Mouse (Mus musculus) layer of hippocampus, adult 11-12 months (tissue): ENCODE data around the gene Gpr37l1.
"Not testable (repeated sequence)": the region's sequence is repeated elsewhere in the genome, so short reads cannot be mapped to it uniquely, and the experiment has no call there.

ENCODE experiments used
- DNase-seq: peaks from one replicate; pipeline ENCODE4 v3.0.0; 2022; ENCODE audit warnings: low spot score

Gene Gpr37l1

GRCm38 (mm10) chr1:135167435-135167834, at the start of gene Gpr37l1:
Gpr37l1 (minus strand) TSS chr1:135167681.
- peak; percentile 68 for DNase-seq

GRCm38 (mm10) chr1:135213772-135214640, 46.5 kb upstream of the Gpr37l1 start:
- DNase-seq, result no peak

GRCm38 (mm10) chr1:135210421-135210820, 42.9 kb upstream of the Gpr37l1 start:
- no peak for DNase-seq

- DNase-seq, result no peak
These were observed 41.2 kb upstream of the Gpr37l1 start for GRCm38 (mm10) chr1:135208716-135209115.

GRCm38 (mm10) chr1:135206586-135207339, 39.3 kb upstream of the Gpr37l1 start:
- no peak for DNase-seq

- no peak for DNase-seq
These were observed 37.8 kb upstream of the Gpr37l1 start for GRCm38 (mm10) chr1:135205257-135205656.

GRCm38 (mm10) chr1:135204196-135205126, 37.0 kb upstream of the Gpr37l1 start:
- no peak for DNase-seq

- DNase-seq, result no peak
These were observed 32.9 kb upstream of the Gpr37l1 start for GRCm38 (mm10) chr1:135200400-135200799.

GRCm38 (mm10) chr1:135199014-135199819, 31.7 kb upstream of the Gpr37l1 start:
- DNase-seq, result no peak

- DNase-seq, result no peak
These were observed 30.9 kb upstream of the Gpr37l1 start for GRCm38 (mm10) chr1:135198412-135198811.

GRCm38 (mm10) chr1:135195907-135196440, 28.5 kb upstream of the Gpr37l1 start:
- no peak for DNase-seq

GRCm38 (mm10) chr1:135194335-135194734, 26.9 kb upstream of the Gpr37l1 start:
- not testable (repeated sequence) for DNase-seq

- DNase-seq, result no peak
These were observed 21.7 kb upstream of the Gpr37l1 start for GRCm38 (mm10) chr1:135189186-135189585.

GRCm38 (mm10) chr1:135188197-135188596, 20.7 kb upstream of the Gpr37l1 start:
- DNase-seq, result no peak

- not testable (repeated sequence) for DNase-seq
These were observed 19.5 kb upstream of the Gpr37l1 start for GRCm38 (mm10) chr1:135187016-135187415.

- DNase-seq, result no peak
These were observed 18.9 kb upstream of the Gpr37l1 start for GRCm38 (mm10) chr1:135186427-135186826.

- no peak for DNase-seq
These were observed 18.5 kb upstream of the Gpr37l1 start for GRCm38 (mm10) chr1:135185936-135186335.

- DNase-seq, result no peak
These were observed 16.6 kb upstream of the Gpr37l1 start for GRCm38 (mm10) chr1:135183941-135184570.

GRCm38 (mm10) chr1:135183448-135183847, 16.0 kb upstream of the Gpr37l1 start:
- DNase-seq, result no peak

- DNase-seq, result no peak
These were observed 15.5 kb upstream of the Gpr37l1 start for GRCm38 (mm10) chr1:135182975-135183374.
